Mouse (Mus musculus) heart, adult 2 months (tissue): ENCODE measurements around the gene Ephb1. TPM values are rescaled to one million over a fixed set of nuclear protein-coding genes. Genes with fewer than 3 reads are reported as not detected.

Experiments used
- DNase-seq, 2 experiments: peaks; one replicate each; pipeline ENCODE4 v3.0.0; 2021
- H3K27ac ChIP-seq: fragments of 200-600 bp; 2 replicates; pipeline ENCODE4 v1.8.1; 2022
- H3K27me3 ChIP-seq: fragments of 200-500 bp; 2 replicates; pipeline ENCODE4 v1.6.1; 2012; ENCODE audit warnings: mild to moderate bottlenecking, low read length, inconsistent platforms, mixed read lengths; ENCODE audit not compliant: control insufficient read depth, insufficient read depth
- H3K36me3 ChIP-seq: fragments of 200-500 bp; 2 replicates; pipeline ENCODE4 v1.6.1; 2012; ENCODE audit warnings: low read length, inconsistent platforms; ENCODE audit not compliant: control insufficient read depth, insufficient read depth
- H3K4me1 ChIP-seq: fragments of 200-500 bp; 2 replicates; pipeline ENCODE4 v1.6.1; 2011; ENCODE audit warnings: low read length; ENCODE audit not compliant: control insufficient read depth, insufficient read depth
- H3K4me3 ChIP-seq: fragments of 200-600 bp; 2 replicates; pipeline ENCODE4 v1.8.1; 2022
- H3K79me2 ChIP-seq: fragments of 200-500 bp; replicated peaks from 2 replicates; pipeline ENCODE4 v1.6.1; 2012; ENCODE audit warnings: mild to moderate bottlenecking, inconsistent platforms, low read length, moderate library complexity, mixed read lengths; ENCODE audit not compliant: control insufficient read depth, insufficient read depth
- H3K9ac ChIP-seq: fragments of 200-500 bp; 2 replicates; pipeline ENCODE4 v1.6.1; 2012; ENCODE audit warnings: low read depth, mild to moderate bottlenecking, control low read depth, inconsistent platforms, low read length, mixed read lengths
- CTCF ChIP-seq: fragments of 200-600 bp; IDR thresholded peaks from 2 replicates; pipeline ENCODE4 v1.8.1; 2022; ENCODE audit warnings: antibody characterized with exemption, mild to moderate bottlenecking, moderate library complexity
- EP300 ChIP-seq: fragments of 200-500 bp; IDR thresholded peaks from 2 replicates; pipeline ENCODE4 v1.6.1; 2011; ENCODE audit warnings: low read depth, low read length, control low read depth; ENCODE audit not compliant: insufficient read depth
- POLR2A ChIP-seq: fragments of 200-500 bp; IDR thresholded peaks from 2 replicates; pipeline ENCODE4 v1.6.1; 2011; ENCODE audit warnings: mild to moderate bottlenecking, low read depth, low read length, control low read depth; ENCODE audit not compliant: insufficient read depth
- WGBS: fragments of 180-500 bp; shearing (Covaris S2); methylation state at CpG from one replicate; pipeline ENCODE4 v1.1.7; 2018; 5-methylcytosine and 5-hydroxymethylcytosine counted together
- intact Hi-C: fragments of 180-260 bp; cut with DNase I; formaldehyde crosslinking; loops from one replicate; pipeline ENCODE4 v1.15.1; 2025
- polyA plus RNA-seq: library from polyadenylated mRNA; depleted of rRNA; stranded (reverse); fragments of >200 nt; gene quantifications from 2 replicates; pipeline ENCODE4 v1.2.3, GENCODE M21; 2012
- total RNA-seq, 2 experiments: library from RNA; stranded (reverse); gene quantifications; 2 replicates each; pipeline ENCODE4 v1.2.3; 2021

The Ephb1 gene
- total and polyA plus RNA-seq, 3 experiments, result 3.1 to 23.3 (median 21.2) TPM

GRCm38 (mm10) chr9:102355726-102356125 lies 1.2 kb upstream of the Ephb1 start:
- no peaks in the 10 kb centered on the region for H3K4me1 ChIP-seq
- TF ChIP-seq EP300 (no peak), POLR2A (no peak), CTCF (no peak)
- intact Hi-C loops, result loop anchor here (2.0 to 10.0 kb wide), 5 partner anchors 49 to 665 kb away; no protein-coding TSS in a partner anchor
- DNase-seq, result peak in 1 of 2 experiments; percentile 13
- 52% methylated on average over 3 of the region's 3 CpGs for WGBS
- H3K79me2 ChIP-seq, result no peaks in the 10 kb centered on the region
- H3K4me3 ChIP-seq, result no peak overlapping the region
- peaks cover 3% of the 10 kb centered on the region; the same call in 1 of the 2 replicates for H3K27me3 ChIP-seq
- H3K27ac ChIP-seq, result no peak overlapping the region
- no peak overlapping the region for H3K9ac ChIP-seq
- no peaks in the 10 kb centered on the region for H3K36me3 ChIP-seq

GRCm38 (mm10) chr9:102353636-102354491 lies 629 bp downstream of the Ephb1 start:
- Histone ChIP-seq H3K36me3 (no peaks in the 10 kb centered on the region), H3K79me2 (no peaks in the 10 kb centered on the region), H3K4me1 (no peaks in the 10 kb centered on the region), H3K9ac (peak overlapping the region; percentile 72), H3K4me3 (peak overlapping the region; percentile 63), H3K27ac (peak overlapping the region; percentile 56), H3K27me3 (peaks cover 3% of the 10 kb centered on the region; the same call in 1 of the 2 replicates)
- DNase-seq, result peak; percentile 30 to 51
- no peak for TF ChIP-seq POLR2A
- TF ChIP-seq CTCF, result no peak
- TF ChIP-seq EP300, result no peak
- 1% methylated on average over 70 of the region's 70 CpGs for WGBS
- intact Hi-C loops, result loop anchor here (2.0 to 10.0 kb wide), 5 partner anchors 47 to 663 kb away; no protein-coding TSS in a partner anchor

GRCm38 (mm10) chr9:102353056-102353635 lies 1.3 kb downstream of the Ephb1 start:
- H3K36me3 ChIP-seq, result no peaks in the 10 kb centered on the region
- H3K4me3 ChIP-seq, result peak overlapping the region; percentile 63
- H3K4me1 ChIP-seq, result no peaks in the 10 kb centered on the region
- TF ChIP-seq EP300, result no peak
- H3K9ac ChIP-seq, result peak overlapping the region; percentile 25
- WGBS, result 2% methylated on average over 36 of the region's 38 CpGs
- no peak overlapping the region; the same call in 1 of the 2 replicates for H3K27ac ChIP-seq
- no peaks in the 10 kb centered on the region for H3K79me2 ChIP-seq
- DNase-seq, result peak in 1 of 2 experiments; percentile 20
- peaks cover 3% of the 10 kb centered on the region; the same call in 1 of the 2 replicates for H3K27me3 ChIP-seq
- intact Hi-C loops, result loop anchor here (10.0 kb wide), 2 partner anchors 248 to 328 kb away; no protein-coding TSS in a partner anchor

GRCm38 (mm10) chr9:102352186-102353055 lies 2.1 kb downstream of the Ephb1 start:
- WGBS, result 17% methylated on average over 30 of the region's 30 CpGs
- intact Hi-C loops, result loop anchor here (10.0 kb wide), 2 partner anchors 248 to 328 kb away; no protein-coding TSS in a partner anchor
- H3K36me3 ChIP-seq, result no peaks in the 10 kb centered on the region
- peaks cover 3% of the 10 kb centered on the region; the same call in 1 of the 2 replicates for H3K27me3 ChIP-seq
- TF ChIP-seq CTCF (no peak), POLR2A (no peak)
- no peak overlapping the region for H3K9ac ChIP-seq
- H3K4me1 ChIP-seq, result no peaks in the 10 kb centered on the region
- H3K79me2 ChIP-seq, result no peaks in the 10 kb centered on the region
- H3K4me3 ChIP-seq, result peak overlapping the region; percentile 63
- no peak overlapping the region for H3K27ac ChIP-seq
- DNase-seq, result peak in 1 of 2 experiments; percentile 34

- intact Hi-C loops, result loop anchor here (10.0 kb wide), 2 partner anchors 247 to 327 kb away; no protein-coding TSS in a partner anchor
- Histone ChIP-seq H3K4me1 (no peaks in the 10 kb centered on the region), H3K27ac (no peak overlapping the region), H3K9ac (no peak overlapping the region), H3K4me3 (no peak overlapping the region), H3K79me2 (no peaks in the 10 kb centered on the region), H3K36me3 (no peaks in the 10 kb centered on the region), H3K27me3 (peaks cover 3% of the 10 kb centered on the region; the same call in 1 of the 2 replicates)
- 33% methylated on average over 10 of the region's 10 CpGs for whole genome bisulfite sequencing
- TF ChIP-seq EP300 (no peak), CTCF (no peak), POLR2A (no peak)
- peak in 1 of 2 experiments; percentile 16 for DNase-seq
These were observed 2.8 kb downstream of the Ephb1 start for GRCm38 (mm10) chr9:102351721-102352120.
